Mouse (Mus musculus): ENCODE measurements around the gene Cbarp. TPM values are rescaled to one million over a fixed set of nuclear protein-coding genes. Genes with fewer than 3 reads are reported as not detected.

Cbarp gene
- polyA plus RNA-seq, 1 experiment from 2014 or later: 45.3 TPM

- peaks cover 67% of the 10 kb centered on the region for H3K36me3 ChIP-seq
- no peak overlapping the region; the same call in none of the 2 replicates for H3K4me3 ChIP-seq (replicated peaks)
- 80% methylated on average over 7 of the region's 7 CpGs for WGBS
- no peak for ATAC-seq
- H3K9me3 ChIP-seq: no peaks in the 10 kb centered on the region
- peak overlapping the region; percentile 100; the same call in 1 of the 2 replicates for H3K27ac ChIP-seq
- peaks cover 79% of the 10 kb centered on the region for H3K4me1 ChIP-seq (replicated peaks)
- H3K9ac ChIP-seq (replicated peaks): peak overlapping the region; percentile 100; the same call in 1 of the 2 replicates
- peak overlapping the region; percentile 100 for H3K4me2 ChIP-seq (replicated peaks)
- H3K27me3 ChIP-seq: no peaks in the 10 kb centered on the region
These were observed 13.7 kb upstream of the Cbarp start for GRCm38 (mm10) chr10:80154384-80154783.

DNA sequence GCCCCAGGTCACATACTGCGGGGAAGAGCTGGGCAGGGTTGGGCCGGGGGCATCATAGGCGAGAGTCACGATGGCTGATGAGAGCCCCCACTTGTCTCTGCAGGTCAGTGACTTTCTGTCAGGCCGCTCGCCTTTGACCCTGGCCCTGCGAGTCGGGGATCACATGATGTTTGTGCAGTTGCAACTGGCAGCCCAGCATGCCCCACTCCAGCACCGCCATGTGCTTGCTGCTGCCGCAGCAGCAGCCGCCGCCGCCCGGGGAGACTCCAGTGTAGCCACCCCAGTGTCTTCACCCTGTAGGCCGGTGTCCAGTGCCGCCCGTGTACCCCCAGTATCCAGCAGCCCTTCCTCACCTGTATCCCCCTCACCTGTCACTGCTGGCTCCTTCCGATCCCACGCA, 13.1 kb upstream of the Cbarp start:
- peaks cover 73% of the 10 kb centered on the region for H3K4me1 ChIP-seq (replicated peaks)
- no peaks in the 10 kb centered on the region for H3K27me3 ChIP-seq
- H3K36me3 ChIP-seq: peaks cover 67% of the 10 kb centered on the region
- peak overlapping the region; percentile 98 for H3K4me3 ChIP-seq (replicated peaks)
- peak overlapping the region; percentile 100 for H3K4me2 ChIP-seq (replicated peaks)
- H3K9me3 ChIP-seq: no peaks in the 10 kb centered on the region
- H3K27ac ChIP-seq: peak overlapping the region; percentile 100
- ATAC-seq: no peak
- peak overlapping the region; percentile 100 for H3K9ac ChIP-seq (replicated peaks)
- WGBS: 87% methylated on average over 19 of the region's 19 CpGs

- no peak for ATAC-seq
- Histone ChIP-seq H3K4me2 (replicated peaks) (peak overlapping the region; percentile 100), H3K36me3 (peaks cover 67% of the 10 kb centered on the region), H3K4me1 (replicated peaks) (peaks cover 67% of the 10 kb centered on the region), H3K27ac (peak overlapping the region; percentile 100), H3K27me3 (no peaks in the 10 kb centered on the region), H3K9me3 (no peaks in the 10 kb centered on the region), H3K9ac (replicated peaks) (peak overlapping the region; percentile 100), H3K4me3 (replicated peaks) (peak overlapping the region; percentile 98)
- 30% methylated on average over 3 of the region's 3 CpGs for WGBS
These were observed 12.2 kb upstream of the Cbarp start for GRCm38 (mm10) chr10:80152873-80153260.

DNA sequence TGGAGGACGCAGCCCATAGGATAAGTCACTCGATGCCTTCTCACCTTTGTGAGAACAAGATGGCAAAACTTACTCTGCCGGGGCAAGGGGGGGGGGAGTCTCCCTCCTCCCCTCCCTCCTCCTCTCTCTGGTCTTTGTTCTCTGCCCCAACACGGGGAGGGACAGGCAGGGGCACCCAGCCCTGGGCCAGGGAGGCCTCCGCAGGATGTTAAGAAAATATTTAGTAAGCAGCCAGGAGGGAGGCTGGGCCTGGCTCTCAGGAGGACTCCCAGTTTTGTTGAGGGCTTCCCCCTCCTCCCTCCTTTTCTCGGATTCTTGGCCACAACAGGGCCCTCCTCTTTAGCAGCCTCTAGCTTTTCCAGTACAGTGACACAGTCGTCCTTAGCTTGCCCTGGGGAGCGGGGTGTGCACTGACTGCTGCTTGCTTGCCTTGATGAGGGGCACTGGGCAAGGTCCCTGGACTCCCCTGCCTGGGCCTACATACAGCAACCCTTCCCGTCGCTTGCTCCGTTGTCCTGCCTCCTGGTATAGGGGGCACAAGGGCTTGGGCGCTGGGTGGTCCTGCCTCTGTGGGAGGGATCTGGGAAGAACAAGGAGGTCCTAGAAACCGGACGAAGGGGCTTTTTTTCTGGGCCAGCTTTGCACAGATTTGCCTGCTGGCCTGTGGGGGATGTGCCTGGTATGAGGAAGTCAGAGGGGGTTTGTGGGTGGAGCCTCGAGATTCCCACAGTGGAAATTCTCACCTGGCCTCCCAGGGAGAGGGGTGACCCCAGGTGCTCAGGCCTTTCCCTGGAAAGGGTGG, 11.6 kb upstream of the Cbarp start:
- peak overlapping the region; percentile 98 for H3K4me3 ChIP-seq (replicated peaks)
- H3K4me1 ChIP-seq (replicated peaks): peaks cover 67% of the 10 kb centered on the region
- H3K4me2 ChIP-seq (replicated peaks): peak overlapping the region; percentile 100
- H3K9me3 ChIP-seq: no peaks in the 10 kb centered on the region
- peak overlapping the region; percentile 100 for H3K27ac ChIP-seq
- H3K9ac ChIP-seq (replicated peaks): peak overlapping the region; percentile 100
- no peak for ATAC-seq
- WGBS: 3% methylated on average over 15 of the region's 15 CpGs
- peaks cover 63% of the 10 kb centered on the region for H3K36me3 ChIP-seq
- H3K27me3 ChIP-seq: no peaks in the 10 kb centered on the region

GRCm38 (mm10) chr10:80151211-80152034, 10.8 kb upstream of the Cbarp start:
- Histone ChIP-seq H3K36me3 (peaks cover 55% of the 10 kb centered on the region), H3K9me3 (no peaks in the 10 kb centered on the region), H3K27ac (peak overlapping the region; percentile 100), H3K9ac (replicated peaks) (peak overlapping the region; percentile 100), H3K4me1 (replicated peaks) (peaks cover 62% of the 10 kb centered on the region), H3K27me3 (no peaks in the 10 kb centered on the region), H3K4me3 (replicated peaks) (peak overlapping the region; percentile 98), H3K4me2 (replicated peaks) (peak overlapping the region; percentile 100)
- no peak for ATAC-seq
- under 1% methylated on average over 26 of the region's 26 CpGs for WGBS

DNA sequence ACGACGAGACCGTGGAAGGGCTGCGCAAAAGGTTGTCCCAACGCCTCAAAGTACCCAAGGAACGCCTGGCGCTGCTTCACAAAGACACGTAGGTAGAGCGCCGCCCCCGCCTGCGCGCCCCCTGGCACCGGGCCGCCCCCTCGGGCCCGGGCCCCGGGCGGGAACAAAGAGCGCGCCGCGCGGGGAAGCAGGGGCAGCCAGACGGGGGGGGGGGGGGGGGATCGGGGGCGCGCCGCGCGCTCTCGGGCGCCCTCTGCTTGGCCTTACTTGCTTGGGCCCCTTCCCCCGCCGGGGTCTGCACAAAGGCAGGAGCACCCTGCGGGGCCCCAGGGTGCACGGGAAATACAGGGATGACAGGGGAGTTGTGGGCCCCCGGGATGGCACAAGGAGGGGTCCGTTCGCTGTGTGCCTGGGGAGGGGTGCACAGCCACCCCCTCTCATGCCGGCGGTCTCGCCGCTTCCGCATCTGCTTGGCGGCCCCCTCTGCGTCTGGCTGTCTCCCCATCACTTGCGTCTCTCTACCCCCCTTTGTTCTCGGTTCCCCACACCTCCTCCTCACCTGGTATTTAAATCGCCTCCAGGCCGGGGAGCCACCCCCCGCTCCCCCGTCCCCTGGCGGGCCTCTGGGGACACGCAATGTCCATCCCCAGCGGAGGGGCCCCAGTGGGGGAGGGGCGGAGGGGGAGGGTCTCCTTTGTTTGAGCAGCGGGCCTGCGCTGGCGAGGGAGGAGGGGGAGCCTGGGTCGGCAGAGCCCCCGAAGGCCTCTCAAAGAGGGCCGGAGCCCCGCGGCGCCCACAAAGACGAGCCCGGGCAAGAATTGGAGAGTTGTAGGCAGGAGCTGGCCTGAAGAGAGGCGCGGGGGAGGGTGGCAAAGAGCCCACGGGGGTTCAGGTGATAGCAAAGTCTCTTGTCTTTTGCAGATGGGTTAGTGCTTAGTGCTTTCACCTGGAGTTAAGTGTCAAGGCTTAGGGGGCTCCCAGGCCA, 9.9 kb upstream of the Cbarp start:
- Histone ChIP-seq H3K4me1 (replicated peaks) (peaks cover 61% of the 10 kb centered on the region), H3K36me3 (peaks cover 54% of the 10 kb centered on the region), H3K4me2 (replicated peaks) (peak overlapping the region; percentile 100), H3K4me3 (replicated peaks) (peak overlapping the region; percentile 98), H3K9me3 (no peaks in the 10 kb centered on the region), H3K27ac (peak overlapping the region; percentile 100), H3K27me3 (no peaks in the 10 kb centered on the region), H3K9ac (replicated peaks) (peak overlapping the region; percentile 100)
- ATAC-seq: no peak
- WGBS: under 1% methylated on average over 63 of the region's 71 CpGs

GRCm38 (mm10) chr10:80149291-80150225, 8.9 kb upstream of the Cbarp start:
- under 1% methylated on average over 84 of the region's 88 CpGs for WGBS
- Histone ChIP-seq H3K27ac (peak overlapping the region; percentile 100), H3K36me3 (peaks cover 54% of the 10 kb centered on the region), H3K9me3 (no peaks in the 10 kb centered on the region), H3K27me3 (no peaks in the 10 kb centered on the region), H3K4me3 (replicated peaks) (peak overlapping the region; percentile 98), H3K9ac (replicated peaks) (peak overlapping the region; percentile 100), H3K4me1 (replicated peaks) (peaks cover 59% of the 10 kb centered on the region), H3K4me2 (replicated peaks) (peak overlapping the region; percentile 100)
- peak; percentile 83 for ATAC-seq

GRCm38 (mm10) chr10:80148610-80149290, 8.1 kb upstream of the Cbarp start:
- WGBS: under 1% methylated on average over 53 of the region's 57 CpGs
- Histone ChIP-seq H3K4me3 (replicated peaks) (peak overlapping the region; percentile 98), H3K4me1 (replicated peaks) (peaks cover 59% of the 10 kb centered on the region), H3K36me3 (peaks cover 54% of the 10 kb centered on the region), H3K27me3 (no peaks in the 10 kb centered on the region), H3K9ac (replicated peaks) (peak overlapping the region; percentile 98), H3K9me3 (no peaks in the 10 kb centered on the region), H3K4me2 (replicated peaks) (peak overlapping the region; percentile 79), H3K27ac (peak overlapping the region; percentile 100)
- peak; percentile 32 for ATAC-seq

DNA sequence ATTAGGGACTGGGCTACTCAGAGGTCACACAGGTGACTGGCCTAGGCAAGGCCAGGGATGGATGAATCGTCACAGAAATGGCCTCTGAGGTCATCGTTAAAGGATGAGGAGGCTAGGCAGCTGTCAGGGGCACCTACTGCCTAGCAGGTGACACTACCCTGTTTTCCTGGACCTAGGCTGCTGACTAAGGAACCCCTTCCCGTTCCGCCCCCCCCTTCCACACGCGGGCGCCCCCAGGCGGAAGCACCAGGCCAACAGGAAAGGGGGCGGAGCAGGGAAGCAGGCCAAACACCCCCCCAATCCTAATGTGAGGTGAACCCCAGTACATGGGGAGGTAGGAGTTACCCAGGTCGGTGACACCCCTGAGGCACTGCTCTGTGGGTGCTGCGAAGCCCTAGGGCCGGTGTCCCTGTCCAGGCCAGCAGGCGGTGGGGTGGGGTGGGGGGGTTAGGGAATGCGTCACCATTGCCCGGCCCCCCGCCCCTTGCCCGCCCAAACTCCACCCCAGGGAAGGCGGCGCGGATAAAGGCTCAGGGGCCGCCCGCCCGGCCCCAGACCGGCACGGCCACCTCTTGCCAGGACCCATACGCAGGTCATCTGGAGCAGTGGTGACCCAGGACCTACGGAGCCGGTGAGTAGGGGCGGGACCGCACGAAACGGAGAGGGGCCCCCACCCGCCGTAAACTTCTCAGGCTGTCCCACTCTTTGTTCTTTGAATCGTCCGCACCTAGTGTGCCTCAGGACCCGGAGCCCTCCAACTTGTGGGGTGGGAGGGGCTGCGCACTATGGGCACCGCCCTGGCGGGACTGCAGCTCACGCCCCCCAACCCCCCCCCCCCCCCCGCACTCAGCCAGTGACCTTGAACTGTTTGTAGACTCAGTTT, 7.3 kb upstream of the Cbarp start, which contains the start of gene Midn:
Gene Midn (plus strand): TSS at position 554 of the 883 bp plus-strand sequence.
- Histone ChIP-seq H3K4me2 (replicated peaks) (peak within 1 kb of the TSS; percentile 79), H3K9me3 (no peaks in the 10 kb centered on the region), H3K27ac (peak within 1 kb of the TSS; percentile 100), H3K4me1 (replicated peaks) (peaks cover 59% of the 10 kb centered on the region), H3K4me3 (replicated peaks) (peak within 1 kb of the TSS; percentile 98), H3K9ac (replicated peaks) (peak within 1 kb of the TSS; percentile 98), H3K27me3 (no peaks in the 10 kb centered on the region), H3K36me3 (peaks cover 51% of the 10 kb centered on the region)
- peak; percentile 17 for ATAC-seq
- WGBS: 1% methylated on average over 36 of the region's 42 CpGs

Data from midbrain, embryonic 13.5 days (tissue).